34 mouse cellular contexts compared by ENCODE assay signal in the genomic region with DNA sequence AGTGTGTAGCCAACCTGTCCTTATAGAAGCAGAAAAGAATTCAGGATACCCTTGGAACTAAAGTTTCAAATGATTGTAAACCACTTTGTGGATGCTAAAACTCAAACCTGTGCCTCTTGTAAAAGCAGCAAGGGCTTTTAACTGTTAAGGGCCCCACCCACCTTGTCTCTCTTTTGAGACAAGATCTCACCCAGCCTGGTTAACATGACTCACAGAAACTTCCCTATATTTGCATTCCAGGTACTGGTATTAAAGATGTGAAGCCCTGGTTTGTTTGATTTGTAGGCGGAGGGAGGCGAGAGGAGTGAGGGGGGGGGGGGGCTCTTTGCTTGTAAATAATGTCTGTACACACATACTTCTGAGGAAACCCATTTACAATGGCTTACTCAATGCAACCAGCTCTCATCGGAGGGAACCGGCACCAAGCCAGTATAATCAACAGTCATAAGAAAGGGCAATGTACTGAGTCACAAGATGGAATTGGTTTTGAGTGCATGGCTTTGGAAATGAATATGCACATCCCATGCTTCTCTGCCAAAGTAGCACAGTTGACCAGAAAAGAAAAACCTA. TPM values are rescaled to one million over a fixed set of nuclear protein-coding genes. Genes with fewer than 3 reads are reported as not detected.
DNase-seq lines count a peak whose midpoint lies in the region; ATAC-seq and TF ChIP-seq lines count a peak whose summit lies in the region.
"Had no signal": no experiment of that assay in that cellular context is flagged by ENCODE, and none has a peak within 500 bp of the region (broad histone marks: within the 10 kb centered on the region; RNA-seq: fewer than 3 reads in every experiment).

No protein-coding gene starts in this region.

- no peak overlapping the region for H3K4me2 ChIP-seq in intestine, embryonic 15.5 days (replicated peaks)
- H3K4me2 ChIP-seq in intestine, embryonic 16.5 days (ENCODE audit: low read depth, low read length), result no peak overlapping the region
- H3K4me2 ChIP-seq in stomach, embryonic 14.5 days (replicated peaks; ENCODE audit: low read depth, low read length), result no peak overlapping the region
- no peak overlapping the region for H3K4me2 ChIP-seq in forebrain, postnatal 0 days (ENCODE audit: low read depth)
- H3K4me2 ChIP-seq: heart, embryonic 12.5 days; hindbrain, embryonic 15.5 days; limb, embryonic 13.5 days; liver, embryonic 11.5 days; lung, embryonic 15.5 days; neural tube, embryonic 12.5 days had no signal

- H3K27me3 ChIP-seq in intestine, embryonic 15.5 days (replicated peaks), result no peaks in the 10 kb centered on the region
- H3K27me3 ChIP-seq in intestine, embryonic 16.5 days (replicated peaks; ENCODE audit: control insufficient read depth, insufficient read depth, low read length), result no peaks in the 10 kb centered on the region
- H3K27me3 ChIP-seq in stomach, embryonic 14.5 days (ENCODE audit: control insufficient read depth, insufficient read depth, low read length), result no peaks in the 10 kb centered on the region
- no peaks in the 10 kb centered on the region for H3K27me3 ChIP-seq in thymus, adult 2 months (ENCODE audit: control insufficient read depth, insufficient read depth, low read length)
- H3K27me3 ChIP-seq in forebrain, postnatal 0 days (ENCODE audit: insufficient read depth, low read length), result no peaks in the 10 kb centered on the region
- H3K27me3 ChIP-seq: heart, embryonic 12.5 days; hindbrain, embryonic 15.5 days; limb, embryonic 13.5 days; lung, embryonic 15.5 days; neural tube, embryonic 12.5 days had no signal

- ATAC-seq in intestine, embryonic 15.5 days, result 0 out of 2 replicates have a peak, but pooled peaks have one; percentile 39
- ATAC-seq in intestine, embryonic 16.5 days, result no peak
- ATAC-seq in stomach, embryonic 14.5 days (ENCODE audit: insufficient number of reproducible peaks, insufficient read depth, low FRiP score, low read depth), result peak; percentile 75
- no peak for ATAC-seq in forebrain, postnatal 0 days
- ATAC-seq: activated CD4-positive, CD25-positive, alpha-beta regulatory T cell, adult 4 months; forebrain, embryonic 16.5 days; inflammation-experienced regulatory T-cells, adult 6 months; midbrain, embryonic 16.5 days had no signal

- no peak for TF ChIP-seq POLR2A in thymus, adult 2 months (IDR thresholded peaks at IDR 0.05; ENCODE audit: control insufficient read depth, extremely low read depth, insufficient read depth, low read length, poor library complexity)

- H3K9me3 ChIP-seq in intestine, embryonic 15.5 days, result no peaks in the 10 kb centered on the region
- H3K9me3 ChIP-seq in intestine, embryonic 16.5 days (ENCODE audit: control insufficient read depth, low read length), result no peaks in the 10 kb centered on the region
- H3K9me3 ChIP-seq in stomach, embryonic 14.5 days (ENCODE audit: control insufficient read depth, low read depth, low read length), result no peaks in the 10 kb centered on the region
- no peaks in the 10 kb centered on the region for H3K9me3 ChIP-seq in forebrain, postnatal 0 days (ENCODE audit: low read length)
- H3K9me3 ChIP-seq: heart, embryonic 12.5 days; limb, embryonic 13.5 days; lung, embryonic 15.5 days; neural tube, embryonic 12.5 days had no signal

- 62% methylated on average over 4 of the region's 4 CpGs for WGBS in intestine, embryonic 15.5 days
- WGBS in intestine, embryonic 16.5 days, result 65% methylated on average over 4 of the region's 4 CpGs
- WGBS in stomach, embryonic 14.5 days, result 75% methylated on average over 4 of the region's 4 CpGs
- 98% methylated on average over 4 of the region's 4 CpGs for WGBS in thymus, adult 2 months
- WGBS in forebrain, postnatal 0 days, result 91% methylated on average over 4 of the region's 4 CpGs

- H3K4me1 ChIP-seq in intestine, embryonic 15.5 days (replicated peaks), result no peaks in the 10 kb centered on the region
- no peaks in the 10 kb centered on the region for H3K4me1 ChIP-seq in intestine, embryonic 16.5 days (ENCODE audit: control insufficient read depth, insufficient read depth, low read length)
- no peaks in the 10 kb centered on the region for H3K4me1 ChIP-seq in stomach, embryonic 14.5 days (ENCODE audit: control insufficient read depth, insufficient read depth, low read length)
- H3K4me1 ChIP-seq in thymus, adult 2 months (replicated peaks; ENCODE audit: control insufficient read depth, insufficient read depth, low read length), result no peaks in the 10 kb centered on the region
- H3K4me1 ChIP-seq in forebrain, postnatal 0 days (ENCODE audit: insufficient read depth), result no peaks in the 10 kb centered on the region
- H3K4me1 ChIP-seq: forebrain, embryonic 10.5 days; heart, embryonic 12.5 days; hindbrain, embryonic 15.5 days; limb, embryonic 13.5 days; lung, embryonic 15.5 days; midbrain, embryonic 10.5 days; neural tube, embryonic 12.5 days had no signal

- no peaks in the 10 kb centered on the region for H3K36me3 ChIP-seq in intestine, embryonic 15.5 days
- no peaks in the 10 kb centered on the region for H3K36me3 ChIP-seq in intestine, embryonic 16.5 days (ENCODE audit: control insufficient read depth, insufficient read depth, low read length)
- H3K36me3 ChIP-seq in stomach, embryonic 14.5 days (ENCODE audit: control insufficient read depth, insufficient read depth, low read length), result no peaks in the 10 kb centered on the region
- H3K36me3 ChIP-seq in thymus, adult 2 months (ENCODE audit: control insufficient read depth, insufficient read depth, low read length), result no peaks in the 10 kb centered on the region
- no peaks in the 10 kb centered on the region for H3K36me3 ChIP-seq in forebrain, postnatal 0 days (ENCODE audit: insufficient read depth)
- H3K36me3 ChIP-seq: forebrain, embryonic 10.5 days; heart, embryonic 12.5 days; hindbrain, embryonic 15.5 days; limb, embryonic 13.5 days; lung, embryonic 15.5 days; midbrain, embryonic 10.5 days; neural tube, embryonic 12.5 days had no signal

- no peak overlapping the region for H3K9ac ChIP-seq in intestine, embryonic 15.5 days
- H3K9ac ChIP-seq in intestine, embryonic 16.5 days (ENCODE audit: low read depth, low read length), result no peak overlapping the region
- H3K9ac ChIP-seq in stomach, embryonic 14.5 days (replicated peaks; ENCODE audit: low read depth, low read length), result no peak overlapping the region
- no peak overlapping the region for H3K9ac ChIP-seq in forebrain, postnatal 0 days
- H3K9ac ChIP-seq: heart, embryonic 12.5 days; hindbrain, embryonic 15.5 days; limb, embryonic 13.5 days; lung, embryonic 15.5 days; neural tube, embryonic 12.5 days had no signal

- H3K4me3 ChIP-seq in intestine, embryonic 15.5 days (replicated peaks), result no peak overlapping the region
- no peak overlapping the region for H3K4me3 ChIP-seq in intestine, embryonic 16.5 days (ENCODE audit: low read length)
- H3K4me3 ChIP-seq in stomach, embryonic 14.5 days (ENCODE audit: low read depth, low read length), result no peak overlapping the region
- no peak overlapping the region for H3K4me3 ChIP-seq in thymus, adult 2 months (ENCODE audit: control insufficient read depth, insufficient read depth, low read length)
- no peak overlapping the region for H3K4me3 ChIP-seq in forebrain, postnatal 0 days (ENCODE audit: low read depth, low read length)
- H3K4me3 ChIP-seq: forebrain, embryonic 10.5 days; heart, adult 2 months; heart, embryonic 12.5 days; hindbrain, embryonic 15.5 days; limb, embryonic 13.5 days; lung, embryonic 15.5 days; midbrain, embryonic 10.5 days; neural tube, embryonic 12.5 days had no signal

- no peak for TF ChIP-seq CTCF in thymus, adult 2 months (IDR thresholded peaks at IDR 0.05; ENCODE audit: borderline replicate concordance, control insufficient read depth, extremely low read depth, insufficient read depth, low read length, poor library complexity)
- no peak for TF ChIP-seq CTCF in forebrain, postnatal 0 days (IDR thresholded peaks at IDR 0.05; ENCODE audit: low read depth)

- peak; percentile 39 to 46 for DNase-seq in urinary bladder, postnatal 36 days (ENCODE audit: low spot score in 2 of 2)
- no peak for DNase-seq in urinary bladder, postnatal 4 days (ENCODE audit: low spot score in 2 of 2)
- DNase-seq in thymus, adult 2 months, result no peak
- no peak for DNase-seq in Muller cell, postnatal 12 days (ENCODE audit: inconsistent ontology term)
- no peak for DNase-seq in forebrain, postnatal 0 days
- DNase-seq: adrenal gland, adult 2 months; adrenal gland, postnatal 36 days; cerebellum, adult 8-10 months; cerebellum, postnatal 36 days; heart, adult 2 months; kidney, adult 8-10 months; kidney, postnatal 4 days; right cerebral cortex, postnatal 4 days; thymus, postnatal 25 days had no signal

- H3K27ac ChIP-seq in intestine, embryonic 15.5 days, result no peak overlapping the region
- no peak overlapping the region for H3K27ac ChIP-seq in intestine, embryonic 16.5 days (ENCODE audit: low read length)
- H3K27ac ChIP-seq in stomach, embryonic 14.5 days (ENCODE audit: low read length), result no peak overlapping the region
- H3K27ac ChIP-seq in thymus, adult 2 months (ENCODE audit: control insufficient read depth, insufficient read depth, low read length), result no peak overlapping the region
- H3K27ac ChIP-seq in forebrain, postnatal 0 days (ENCODE audit: low read depth, low read length), result no peak overlapping the region
- H3K27ac ChIP-seq: forebrain, embryonic 10.5 days; heart, adult 2 months; hindbrain, embryonic 15.5 days; kidney, postnatal 0 days; limb, embryonic 13.5 days; lung, embryonic 15.5 days; midbrain, embryonic 10.5 days; neural tube, embryonic 12.5 days had no signal

RNA-seq across cellular contexts. Expression of gene Atp10b, which starts 23.7 kb away (rescaled TPM):
- polyA plus RNA-seq in intestine, embryonic 15.5 days (2015; fragmentation: Nextera tagmentation; extraction: Ambion mirVana), result 2.0 and 2.3 TPM in 2 replicates
- 2.5 and 2.7 TPM in 2 replicates for polyA plus RNA-seq in intestine, embryonic 16.5 days (2015; fragmentation: Nextera tagmentation; extraction: Ambion mirVana)
- 2.4 and 2.6 TPM in 2 replicates for polyA plus RNA-seq in stomach, embryonic 14.5 days (2014; fragmentation: Nextera tagmentation; extraction: Ambion mirVana)
- 0.26 and 0.31 TPM in 2 replicates for polyA plus RNA-seq in thymus, adult 2 months (2012; rRNA removed)
- 0.85 and 1.1 TPM in 2 replicates for total RNA-seq in forebrain, postnatal 0 days (2014; rRNA removed)
- 0.21 and 0.25 TPM in 2 replicates for polyA plus RNA-seq in forebrain, postnatal 0 days (2015; fragmentation: Nextera tagmentation; extraction: Ambion mirVana)
- total RNA-seq: gastrocnemius, adult 8-10 months; heart, adult 2 months; hematopoietic stem cell, adult 5-6 weeks had no signal
- polyA plus RNA-seq: activated CD4-positive, CD25-positive, alpha-beta regulatory T cell, adult 4 months; adrenal gland, adult 2 months; forebrain, embryonic 10.5 days; heart, postnatal 0 days; liver, embryonic 11.5 days; spleen, adult 2 months had no signal

Comparison
In these comparisons a context has a peak if more than half of its experiments do, and no peak if none do; other contexts are left out.
1. ATAC-seq: peak in intestine, embryonic 15.5 days (single experiment) and stomach, embryonic 14.5 days (single experiment); none in intestine, embryonic 16.5 days (single experiment) and forebrain, postnatal 0 days (single experiment).
2. DNase-seq: peak in urinary bladder, postnatal 36 days (2 of 2); none in urinary bladder, postnatal 4 days (0 of 2), thymus, adult 2 months (single experiment), Muller cell, postnatal 12 days (single experiment) and forebrain, postnatal 0 days (single experiment).